18 mouse cellular contexts compared by ENCODE assay signal in the genomic region with DNA sequence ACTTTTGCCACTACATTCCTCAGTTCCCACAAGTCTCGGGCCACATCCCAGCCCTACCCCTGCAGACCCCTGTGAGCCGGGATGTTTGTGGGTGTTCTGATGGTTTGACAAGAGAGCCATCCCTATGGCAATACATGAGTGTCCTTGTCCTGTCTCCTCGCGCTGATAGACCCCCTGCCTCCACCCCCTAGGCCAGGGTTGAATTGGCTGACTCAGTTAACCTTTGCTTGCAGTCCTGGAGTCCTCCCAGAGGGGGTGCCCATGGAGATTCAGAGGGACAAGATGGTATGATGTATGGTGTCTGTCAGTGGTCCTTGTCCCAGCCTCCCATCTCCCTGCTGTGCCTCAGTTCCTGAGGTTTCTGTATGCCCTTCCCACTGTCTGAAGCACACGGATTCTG. TPM values are rescaled to one million over a fixed set of nuclear protein-coding genes. Genes with fewer than 3 reads are reported as not detected.
"Had no signal": no experiment of that assay in that cellular context is flagged by ENCODE, and none has a peak within 500 bp of the region (broad histone marks: within the 10 kb centered on the region; RNA-seq: fewer than 3 reads in every experiment).

No protein-coding gene starts in this region.

- H3K9me3 ChIP-seq: neural tube, embryonic 15.5 days; stomach, embryonic 15.5 days had no signal

- DNase-seq: retina, postnatal 1 day; right cerebral cortex, adult 18-20 months; right cerebral cortex, postnatal 14 days; right cerebral cortex, postnatal 25 days; right cerebral cortex, postnatal 4 days; spleen, adult 18-20 months; thymus, adult 18-20 months; thymus, adult 2 months; thymus, postnatal 14 days; thymus, postnatal 25 days; thymus, postnatal 36 days; thymus, postnatal 4 days had no signal

- H3K9ac ChIP-seq: neural tube, embryonic 15.5 days; stomach, embryonic 15.5 days had no signal

- H3K4me3 ChIP-seq: neural tube, embryonic 15.5 days; stomach, embryonic 15.5 days had no signal

- H3K4me2 ChIP-seq: neural tube, embryonic 15.5 days; stomach, embryonic 15.5 days had no signal

- H3K36me3 ChIP-seq: neural tube, embryonic 15.5 days; stomach, embryonic 15.5 days had no signal

- H3K27ac ChIP-seq: neural tube, embryonic 15.5 days; stomach, embryonic 15.5 days; stomach, postnatal 0 days had no signal

RNA-seq across cellular contexts. Expression of gene Fosb, which starts 4.2 kb away (rescaled TPM):
- polyA plus RNA-seq: neural tube, embryonic 14.5 days had no signal

RNA-seq across cellular contexts. Expression of gene Rtn2, which starts 31.6 kb away (rescaled TPM):
- total RNA-seq: neutrophil, adult 5-6 weeks had no signal

RNA-seq across cellular contexts. Expression of gene Ppm1n, which starts 34.2 kb away (rescaled TPM):
- total RNA-seq: neutrophil, adult 5-6 weeks had no signal
- polyA plus RNA-seq: stomach, embryonic 14.5 days had no signal
